Mouse (Mus musculus): ENCODE measurements around the gene Trim26. TPM values are rescaled to one million over a fixed set of nuclear protein-coding genes. Genes with fewer than 3 reads are reported as not detected.

Gene Trim26
- polyA plus RNA-seq, 1 experiment from 2014 or later = 30.9 TPM

DNA sequence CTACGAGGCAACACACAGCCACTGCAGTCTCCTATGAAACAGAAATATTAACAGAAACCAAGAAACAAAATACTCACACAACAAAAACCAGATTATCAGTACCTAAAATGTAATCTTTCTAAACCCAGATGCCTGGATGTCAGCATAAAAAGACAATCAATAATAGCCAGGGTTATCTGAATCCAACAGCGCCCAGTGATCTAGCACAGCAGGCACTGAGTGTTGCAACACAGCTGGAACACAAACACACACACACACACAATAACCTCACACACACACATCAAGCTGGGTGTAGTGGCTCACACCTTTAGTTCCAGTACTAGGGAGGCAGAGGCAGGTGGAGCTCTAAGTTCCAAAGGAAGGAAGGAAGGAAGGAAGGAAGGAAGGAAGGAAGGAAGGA is 8.4 kb upstream of the Trim26 start:
- no peaks in the 10 kb centered on the region for H3K9me3 ChIP-seq (ENCODE audit: control insufficient read depth, low read length)
- no peak overlapping the region for H3K9ac ChIP-seq (ENCODE audit: low read length)
- ATAC-seq (replicated peaks; ENCODE audit: low FRiP score) = no peak
- no peaks in the 10 kb centered on the region for H3K4me1 ChIP-seq (replicated peaks; ENCODE audit: control insufficient read depth, insufficient read depth, low read length)
- H3K27ac ChIP-seq (ENCODE audit: low read depth, low read length) = no peak overlapping the region
- H3K4me2 ChIP-seq (ENCODE audit: low read depth, low read length, severe bottlenecking) = no peak overlapping the region
- H3K4me3 ChIP-seq (ENCODE audit: low read depth, low read length) = no peak overlapping the region
- DNase-seq (ENCODE audit: low spot score) = no peak
- no peaks in the 10 kb centered on the region for H3K27me3 ChIP-seq (ENCODE audit: control insufficient read depth, insufficient read depth, low read length)
- no peaks in the 10 kb centered on the region for H3K36me3 ChIP-seq (ENCODE audit: control insufficient read depth, insufficient read depth, low read length)
- 89% methylated on average over 2 of the region's 2 CpGs for WGBS

DNA sequence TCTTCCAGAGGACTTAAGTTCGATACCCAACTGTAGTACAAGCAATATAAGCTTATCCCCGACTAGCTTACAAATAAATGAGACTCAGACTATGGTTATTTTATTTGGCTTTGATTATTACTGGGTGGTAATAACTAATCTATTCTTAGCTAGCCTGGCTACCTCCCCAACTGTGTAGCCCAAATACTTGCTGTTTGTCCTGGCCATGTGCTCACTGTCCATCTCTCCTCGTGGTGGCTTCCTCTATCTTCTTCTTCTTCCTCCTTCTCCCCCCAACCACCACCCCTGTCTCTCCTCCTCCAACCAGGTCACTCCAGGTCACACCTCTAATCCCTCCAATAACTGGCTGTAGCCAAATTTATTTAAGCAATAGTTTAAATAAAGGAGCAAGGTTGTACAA is 6.5 kb upstream of the Trim26 start:
- H3K4me1 ChIP-seq (replicated peaks; ENCODE audit: control insufficient read depth, insufficient read depth, low read length) = no peaks in the 10 kb centered on the region
- H3K4me2 ChIP-seq (ENCODE audit: low read depth, low read length, severe bottlenecking) = no peak overlapping the region
- H3K36me3 ChIP-seq (ENCODE audit: control insufficient read depth, insufficient read depth, low read length) = no peaks in the 10 kb centered on the region
- DNase-seq (ENCODE audit: low spot score) = no peak
- no peak overlapping the region for H3K9ac ChIP-seq (ENCODE audit: low read length)
- H3K27ac ChIP-seq (ENCODE audit: low read depth, low read length) = no peak overlapping the region
- H3K4me3 ChIP-seq (ENCODE audit: low read depth, low read length) = no peak overlapping the region
- ATAC-seq (replicated peaks; ENCODE audit: low FRiP score) = no peak
- WGBS = 78% methylated on average over 3 of the region's 3 CpGs
- H3K9me3 ChIP-seq (ENCODE audit: control insufficient read depth, low read length) = no peaks in the 10 kb centered on the region
- no peaks in the 10 kb centered on the region for H3K27me3 ChIP-seq (ENCODE audit: control insufficient read depth, insufficient read depth, low read length)

DNA sequence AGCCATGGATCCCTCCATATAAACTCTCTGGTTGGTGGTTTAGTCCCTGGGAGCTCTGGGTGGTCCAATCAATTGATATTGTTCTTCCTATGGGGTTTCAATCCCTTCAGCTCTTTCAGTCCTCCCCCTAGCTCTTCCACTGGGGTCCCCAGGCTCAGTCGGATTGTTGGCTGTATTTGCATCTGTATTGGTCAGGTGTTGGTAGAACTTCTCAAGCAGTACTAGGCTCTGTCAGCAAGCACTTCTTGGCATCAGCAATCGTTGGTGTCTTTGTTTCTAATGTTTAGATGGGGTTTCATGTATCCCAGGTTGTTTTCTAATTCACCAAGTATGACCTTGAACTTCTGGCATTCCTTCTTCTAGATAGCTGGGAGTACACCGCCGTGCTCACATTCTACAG is 4.2 kb upstream of the Trim26 start:
- DNase-seq (ENCODE audit: low spot score) (no peak), ATAC-seq (replicated peaks; ENCODE audit: low FRiP score) (no peak)
- Histone ChIP-seq H3K9ac (ENCODE audit: low read length) (no peak overlapping the region), H3K4me2 (ENCODE audit: low read depth, low read length, severe bottlenecking) (no peak overlapping the region), H3K4me3 (ENCODE audit: low read depth, low read length) (no peak overlapping the region), H3K27ac (ENCODE audit: low read depth, low read length) (no peak overlapping the region), H3K27me3 (ENCODE audit: control insufficient read depth, insufficient read depth, low read length) (no peaks in the 10 kb centered on the region), H3K9me3 (ENCODE audit: control insufficient read depth, low read length) (no peaks in the 10 kb centered on the region), H3K36me3 (ENCODE audit: control insufficient read depth, insufficient read depth, low read length) (no peaks in the 10 kb centered on the region), H3K4me1 (replicated peaks; ENCODE audit: control insufficient read depth, insufficient read depth, low read length) (no peaks in the 10 kb centered on the region; the same call in 1 of the 2 replicates)
- WGBS = 52% methylated on average over 4 of the region's 4 CpGs

DNA sequence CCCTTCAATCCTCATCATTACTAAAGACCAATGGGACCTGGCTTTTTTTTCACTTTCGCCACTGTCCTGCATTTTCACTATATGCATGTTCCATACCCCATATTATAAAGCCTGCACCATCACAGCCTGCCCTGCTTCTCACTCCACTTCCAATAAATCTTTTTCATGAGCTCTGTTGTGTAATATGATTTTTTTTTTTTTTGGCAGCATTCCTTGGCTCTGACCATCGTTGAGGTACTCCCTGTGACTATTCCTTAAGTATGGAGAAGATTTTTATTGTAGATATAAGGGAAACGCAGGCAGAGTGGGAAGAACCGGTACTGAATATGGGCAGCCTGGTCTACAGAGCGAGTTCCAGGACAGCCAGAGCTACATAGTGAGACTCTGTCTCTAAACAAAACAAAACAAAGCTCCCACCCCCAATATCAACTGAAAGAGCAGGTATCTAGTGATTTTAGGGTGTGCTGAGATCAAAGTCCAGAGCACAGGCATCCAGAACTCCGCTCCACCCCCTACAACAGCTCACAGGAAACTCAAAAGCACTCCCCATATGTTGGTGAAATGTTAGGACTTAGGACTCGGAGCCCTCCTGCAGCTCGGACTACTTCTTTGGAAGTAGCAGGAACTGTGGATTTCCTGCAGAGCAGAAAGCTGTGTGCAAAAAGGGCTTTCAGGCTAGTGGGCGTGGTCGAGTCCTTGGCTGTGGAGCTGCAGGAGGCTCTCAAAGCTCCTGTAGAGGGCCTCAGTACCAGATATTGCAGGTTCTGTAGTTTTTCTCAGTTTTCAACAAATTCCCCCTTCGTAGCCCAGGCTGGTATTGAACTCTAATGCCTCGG is 1.1 kb upstream of the Trim26 start:
- WGBS = 39% methylated on average over 12 of the region's 12 CpGs
- no peaks in the 10 kb centered on the region; the same call in 1 of the 2 replicates for H3K4me1 ChIP-seq (replicated peaks; ENCODE audit: control insufficient read depth, insufficient read depth, low read length)
- H3K4me3 ChIP-seq (ENCODE audit: low read depth, low read length) = no peak overlapping the region
- peak; percentile 64 for DNase-seq (ENCODE audit: low spot score)
- H3K9ac ChIP-seq (ENCODE audit: low read length) = peak overlapping the region; percentile 57; the same call in 1 of the 2 replicates
- no peaks in the 10 kb centered on the region for H3K9me3 ChIP-seq (ENCODE audit: control insufficient read depth, low read length)
- H3K4me2 ChIP-seq (ENCODE audit: low read depth, low read length, severe bottlenecking) = peak overlapping the region; percentile 74
- H3K36me3 ChIP-seq (ENCODE audit: control insufficient read depth, insufficient read depth, low read length) = no peaks in the 10 kb centered on the region
- no peak for ATAC-seq (replicated peaks; ENCODE audit: low FRiP score)
- H3K27me3 ChIP-seq (ENCODE audit: control insufficient read depth, insufficient read depth, low read length) = no peaks in the 10 kb centered on the region
- peak overlapping the region; percentile 41; the same call in 1 of the 2 replicates for H3K27ac ChIP-seq (ENCODE audit: low read depth, low read length)

DNA sequence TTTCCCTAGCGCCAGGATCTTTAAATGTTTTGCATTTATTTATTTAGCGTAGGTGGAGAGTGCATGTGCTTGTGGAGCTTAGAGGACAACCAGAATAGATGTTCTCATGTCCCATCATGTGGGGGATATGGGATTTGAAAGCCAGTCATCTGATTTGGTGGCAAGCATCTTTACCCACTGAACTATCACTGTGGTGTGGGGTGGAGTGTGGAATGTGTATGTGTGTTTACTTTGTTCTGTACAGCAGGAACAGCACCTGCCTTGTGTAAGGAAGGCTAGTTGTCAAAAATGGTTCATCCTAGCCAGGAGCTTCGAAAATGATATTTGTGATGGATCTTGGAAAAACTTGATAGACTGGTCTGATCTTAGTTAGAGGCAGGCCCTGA is 514 bp upstream of the Trim26 start:
- no peaks in the 10 kb centered on the region for H3K36me3 ChIP-seq (ENCODE audit: control insufficient read depth, insufficient read depth, low read length)
- ATAC-seq (replicated peaks; ENCODE audit: low FRiP score) (peak; percentile 42), DNase-seq (ENCODE audit: low spot score) (no peak)
- peak overlapping the region; percentile 41 for H3K27ac ChIP-seq (ENCODE audit: low read depth, low read length)
- H3K9me3 ChIP-seq (ENCODE audit: control insufficient read depth, low read length) = no peaks in the 10 kb centered on the region
- H3K4me2 ChIP-seq (ENCODE audit: low read depth, low read length, severe bottlenecking) = peak overlapping the region; percentile 74
- WGBS = 20% methylated on average over 3 of the region's 3 CpGs
- H3K9ac ChIP-seq (ENCODE audit: low read length) = peak overlapping the region; percentile 57; the same call in 1 of the 2 replicates
- no peaks in the 10 kb centered on the region; the same call in 1 of the 2 replicates for H3K4me1 ChIP-seq (replicated peaks; ENCODE audit: control insufficient read depth, insufficient read depth, low read length)
- no peaks in the 10 kb centered on the region for H3K27me3 ChIP-seq (ENCODE audit: control insufficient read depth, insufficient read depth, low read length)
- peak overlapping the region; percentile 72 for H3K4me3 ChIP-seq (ENCODE audit: low read depth, low read length)

DNA sequence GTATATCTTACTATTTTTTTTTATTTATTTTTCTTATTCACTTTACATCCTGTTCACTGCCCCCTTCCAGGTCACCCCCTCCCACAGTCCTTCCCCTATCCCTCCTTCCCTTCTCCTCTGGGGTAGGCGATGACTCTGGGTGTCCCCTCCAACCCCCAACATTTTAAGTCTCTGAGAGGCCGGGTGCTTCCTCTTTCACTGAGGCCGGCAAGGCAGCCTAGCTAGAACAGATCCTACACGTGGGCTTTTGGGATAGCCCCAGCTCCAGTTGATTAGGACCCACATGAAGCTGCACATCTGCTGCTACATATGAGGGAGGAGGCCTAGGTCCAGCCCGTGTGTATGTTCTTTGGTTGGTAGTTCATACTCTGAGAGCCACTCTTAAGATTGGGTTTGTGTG is 2.1 kb downstream of the Trim26 start:
- WGBS = 91% methylated on average over 5 of the region's 5 CpGs
- Histone ChIP-seq H3K9me3 (ENCODE audit: control insufficient read depth, low read length) (no peaks in the 10 kb centered on the region), H3K27me3 (ENCODE audit: control insufficient read depth, insufficient read depth, low read length) (no peaks in the 10 kb centered on the region), H3K27ac (ENCODE audit: low read depth, low read length) (no peak overlapping the region), H3K9ac (ENCODE audit: low read length) (no peak overlapping the region), H3K4me1 (replicated peaks; ENCODE audit: control insufficient read depth, insufficient read depth, low read length) (no peaks in the 10 kb centered on the region; the same call in 1 of the 2 replicates), H3K4me2 (ENCODE audit: low read depth, low read length, severe bottlenecking) (no peak overlapping the region), H3K36me3 (ENCODE audit: control insufficient read depth, insufficient read depth, low read length) (no peaks in the 10 kb centered on the region), H3K4me3 (ENCODE audit: low read depth, low read length) (no peak overlapping the region)
- DNase-seq (ENCODE audit: low spot score) (no peak), ATAC-seq (replicated peaks; ENCODE audit: low FRiP score) (no peak)

DNA sequence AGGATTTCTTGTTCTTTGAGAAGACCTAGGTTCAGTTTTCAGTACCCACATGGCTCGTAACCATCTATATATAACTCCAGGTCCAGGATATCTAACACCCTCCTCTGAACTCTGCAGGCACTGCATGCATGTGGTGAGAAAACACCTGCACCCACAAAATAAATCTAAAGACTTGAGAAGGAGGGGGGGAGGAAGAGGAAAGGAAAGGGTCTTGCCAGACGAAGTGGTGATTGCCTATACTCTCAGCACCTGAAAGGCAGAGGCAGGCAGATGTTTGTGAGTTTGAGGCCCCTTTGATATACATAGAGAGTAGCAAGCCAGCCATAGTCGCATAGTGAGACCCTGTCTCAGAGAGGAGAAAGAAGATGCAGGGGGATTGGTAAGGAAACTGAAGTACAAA is 3.0 kb downstream of the Trim26 start:
- no peak for DNase-seq (ENCODE audit: low spot score)
- Histone ChIP-seq H3K9ac (ENCODE audit: low read length) (no peak overlapping the region), H3K27ac (ENCODE audit: low read depth, low read length) (no peak overlapping the region), H3K4me2 (ENCODE audit: low read depth, low read length, severe bottlenecking) (no peak overlapping the region), H3K4me1 (replicated peaks; ENCODE audit: control insufficient read depth, insufficient read depth, low read length) (no peaks in the 10 kb centered on the region; the same call in 1 of the 2 replicates), H3K36me3 (ENCODE audit: control insufficient read depth, insufficient read depth, low read length) (no peaks in the 10 kb centered on the region), H3K27me3 (ENCODE audit: control insufficient read depth, insufficient read depth, low read length) (no peaks in the 10 kb centered on the region), H3K4me3 (ENCODE audit: low read depth, low read length) (no peak overlapping the region), H3K9me3 (ENCODE audit: control insufficient read depth, low read length) (no peaks in the 10 kb centered on the region)
- WGBS = 84% methylated on average over 3 of the region's 3 CpGs
- ATAC-seq (replicated peaks; ENCODE audit: low FRiP score) = no peak

DNA sequence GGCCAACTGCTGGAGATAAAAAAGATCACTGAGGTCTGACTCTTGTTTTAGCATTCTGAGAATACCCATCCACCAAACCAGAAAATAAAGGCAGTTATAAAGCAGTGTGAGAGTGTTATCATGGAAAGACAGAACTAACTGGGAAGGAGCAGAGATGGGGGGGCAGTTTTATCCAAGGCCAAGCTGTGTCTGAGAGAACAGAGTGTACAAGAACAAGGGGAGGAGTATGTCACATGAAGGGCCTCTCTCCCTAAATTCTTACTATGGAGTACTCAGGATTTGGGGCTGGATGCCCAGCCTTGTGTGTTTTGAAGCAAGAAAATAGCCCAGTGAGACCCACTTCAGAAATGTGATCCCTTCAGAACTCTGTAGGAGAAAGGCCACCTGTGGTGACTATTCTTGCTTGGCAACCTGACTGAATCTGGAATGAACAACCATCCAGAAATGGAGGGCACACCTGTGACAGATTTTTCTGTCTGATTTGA is 4.1 kb downstream of the Trim26 start:
- H3K4me3 ChIP-seq (ENCODE audit: low read depth, low read length) = no peak overlapping the region
- DNase-seq (ENCODE audit: low spot score) (no peak), ATAC-seq (replicated peaks; ENCODE audit: low FRiP score) (no peak)
- H3K27ac ChIP-seq (ENCODE audit: low read depth, low read length) = no peak overlapping the region
- no peaks in the 10 kb centered on the region; the same call in 1 of the 2 replicates for H3K4me1 ChIP-seq (replicated peaks; ENCODE audit: control insufficient read depth, insufficient read depth, low read length)
- no peaks in the 10 kb centered on the region for H3K27me3 ChIP-seq (ENCODE audit: control insufficient read depth, insufficient read depth, low read length)
- no peak overlapping the region for H3K4me2 ChIP-seq (ENCODE audit: low read depth, low read length, severe bottlenecking)
- no peak overlapping the region for H3K9ac ChIP-seq (ENCODE audit: low read length)
- no peaks in the 10 kb centered on the region for H3K36me3 ChIP-seq (ENCODE audit: control insufficient read depth, insufficient read depth, low read length)
- H3K9me3 ChIP-seq (ENCODE audit: control insufficient read depth, low read length) = no peaks in the 10 kb centered on the region

DNA sequence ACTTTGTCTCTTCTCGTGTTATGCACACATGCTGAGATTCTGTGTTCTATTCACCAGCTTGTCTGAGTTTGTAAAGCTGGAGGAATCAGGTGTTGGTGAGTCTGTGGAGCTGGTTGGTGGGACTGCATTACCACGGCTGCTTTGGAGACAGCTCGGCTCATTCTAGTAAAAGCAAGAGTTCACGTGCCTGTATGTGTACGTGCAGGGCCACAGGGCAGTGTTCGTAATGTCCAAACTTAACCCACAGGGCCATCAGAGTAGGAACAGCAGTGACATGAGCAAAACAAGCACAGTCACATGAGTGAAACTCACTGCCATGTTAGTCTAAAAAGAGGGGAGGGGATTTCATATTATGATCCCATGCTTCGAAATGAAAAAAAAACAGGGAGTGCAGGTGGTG is 6.8 kb downstream of the Trim26 start:
- no peak overlapping the region for H3K9ac ChIP-seq (ENCODE audit: low read length)
- no peaks in the 10 kb centered on the region for H3K36me3 ChIP-seq (ENCODE audit: control insufficient read depth, insufficient read depth, low read length)
- ATAC-seq (replicated peaks; ENCODE audit: low FRiP score) = no peak
- H3K9me3 ChIP-seq (ENCODE audit: control insufficient read depth, low read length) = no peaks in the 10 kb centered on the region
- H3K27ac ChIP-seq (ENCODE audit: low read depth, low read length) = no peak overlapping the region
- no peaks in the 10 kb centered on the region for H3K4me1 ChIP-seq (replicated peaks; ENCODE audit: control insufficient read depth, insufficient read depth, low read length)
- WGBS = 86% methylated on average over 7 of the region's 7 CpGs
- H3K27me3 ChIP-seq (ENCODE audit: control insufficient read depth, insufficient read depth, low read length) = no peaks in the 10 kb centered on the region
- H3K4me2 ChIP-seq (ENCODE audit: low read depth, low read length, severe bottlenecking) = no peak overlapping the region
- no peak overlapping the region for H3K4me3 ChIP-seq (ENCODE audit: low read depth, low read length)
- peak; percentile 23 for DNase-seq (ENCODE audit: low spot score)
